Mouse (Mus musculus) intestine, embryonic 16.5 days (tissue): Measurements from ENCODE around the gene Ncaph2. TPM values are rescaled to one million over a fixed set of nuclear protein-coding genes. Genes with fewer than 3 reads are reported as not detected.

Source experiments
- ATAC-seq: fragments of 200-750 bp; cut with Nextera tagmentation; 2 replicates; pipeline ENCODE4 v1.8.0; 2017; ENCODE audit warnings: moderate TSS enrichment, moderate library complexity
- H3K27ac ChIP-seq: fragments of 300-500 bp; sonication (generic); 2 replicates; pipeline ENCODE4 v1.5.1; 2014; ENCODE audit warnings: mild to moderate bottlenecking, low read length
- H3K27me3 ChIP-seq: fragments of 300-500 bp; sonication (generic); replicated peaks from 2 replicates; pipeline ENCODE4 v1.6.1; 2014; ENCODE audit warnings: low read length, control low read depth, mixed read lengths; ENCODE audit not compliant: control insufficient read depth, insufficient read depth
- H3K36me3 ChIP-seq: fragments of 300-500 bp; sonication (generic); 2 replicates; pipeline ENCODE4 v1.6.1; 2014; ENCODE audit warnings: low read length, control low read depth; ENCODE audit not compliant: control insufficient read depth, insufficient read depth
- H3K4me1 ChIP-seq: fragments of 300-500 bp; sonication (generic); 2 replicates; pipeline ENCODE4 v1.6.1; 2014; ENCODE audit warnings: low read length, control low read depth, mixed read lengths; ENCODE audit not compliant: control insufficient read depth, insufficient read depth
- H3K4me2 ChIP-seq: fragments of 300-500 bp; sonication (generic); 2 replicates; pipeline ENCODE4 v1.6.1; 2014; ENCODE audit warnings: low read depth, low read length, control low read depth
- H3K4me3 ChIP-seq: fragments of 300-500 bp; sonication (generic); 2 replicates; pipeline ENCODE4 v1.5.1; 2014; ENCODE audit warnings: mild to moderate bottlenecking, low read length
- H3K9ac ChIP-seq: fragments of 300-500 bp; sonication (generic); 2 replicates; pipeline ENCODE4 v1.6.1; 2014; ENCODE audit warnings: low read depth, low read length
- H3K9me3 ChIP-seq: fragments of 300-500 bp; sonication (generic); 2 replicates; pipeline ENCODE4 v1.6.1; 2016; ENCODE audit warnings: low read length, control low read depth; ENCODE audit not compliant: control insufficient read depth
- WGBS: fragments of 180-500 bp; shearing (Covaris S2); extraction: QIAGEN DNeasy Blood & Tissue Kit; methylation state at CpG from one replicate; pipeline ENCODE4 v1.1.7; 2014; 5-methylcytosine and 5-hydroxymethylcytosine counted together
- polyA plus RNA-seq: library from polyadenylated mRNA; unstranded; fragments of >200 nt; fragmentation: Nextera tagmentation; extraction: Ambion mirVana; gene quantifications from 2 replicates; pipeline ENCODE4 v1.2.1, GENCODE M21; 2015

Ncaph2 gene
- polyA plus RNA-seq, 1 experiment from 2014 or later, result 128 TPM

GRCm38 (mm10) chr15:89390081-89390480 is 34.6 kb downstream of the Ncaph2 start:
- WGBS, result 91% methylated on average over 10 of the region's 10 CpGs
- no peak overlapping the region for H3K4me3 ChIP-seq
- no peaks in the 10 kb centered on the region for H3K9me3 ChIP-seq
- no peak overlapping the region for H3K9ac ChIP-seq
- no peak overlapping the region for H3K4me2 ChIP-seq
- peaks cover 3% of the 10 kb centered on the region; the same call in 1 of the 2 replicates for H3K27me3 ChIP-seq
- H3K27ac ChIP-seq, result no peak overlapping the region
- no peaks in the 10 kb centered on the region for H3K4me1 ChIP-seq
- H3K36me3 ChIP-seq, result no peaks in the 10 kb centered on the region
- ATAC-seq, result no peak

DNA sequence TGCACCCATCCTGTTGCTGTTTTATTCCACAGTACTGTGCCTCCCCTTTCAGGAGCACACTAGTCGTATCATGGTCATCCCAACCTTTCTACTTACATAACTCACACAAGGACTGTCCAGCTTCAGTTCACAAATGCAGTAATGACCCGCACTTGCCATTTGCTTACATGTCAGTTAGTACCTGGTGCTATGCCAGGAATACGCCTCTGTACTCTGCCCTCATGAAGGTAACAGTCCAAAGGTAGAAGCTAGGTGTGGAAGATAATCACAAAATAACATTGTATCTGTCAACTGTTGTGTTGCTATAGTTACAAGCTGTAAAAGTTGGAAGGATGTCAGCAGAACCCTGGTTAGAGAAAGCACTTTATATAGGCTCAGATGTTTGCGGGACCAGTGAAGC is 41.4 kb downstream of the Ncaph2 start:
- Histone ChIP-seq H3K4me2 (no peak overlapping the region), H3K4me1 (peaks cover 6% of the 10 kb centered on the region; the same call in 1 of the 2 replicates), H3K9me3 (no peaks in the 10 kb centered on the region), H3K27ac (no peak overlapping the region; the same call in 1 of the 2 replicates), H3K9ac (no peak overlapping the region), H3K36me3 (no peaks in the 10 kb centered on the region), H3K4me3 (no peak overlapping the region), H3K27me3 (no peaks in the 10 kb centered on the region)
- peak; percentile 94 for ATAC-seq
- WGBS, result 68% methylated on average over 4 of the region's 4 CpGs

DNA sequence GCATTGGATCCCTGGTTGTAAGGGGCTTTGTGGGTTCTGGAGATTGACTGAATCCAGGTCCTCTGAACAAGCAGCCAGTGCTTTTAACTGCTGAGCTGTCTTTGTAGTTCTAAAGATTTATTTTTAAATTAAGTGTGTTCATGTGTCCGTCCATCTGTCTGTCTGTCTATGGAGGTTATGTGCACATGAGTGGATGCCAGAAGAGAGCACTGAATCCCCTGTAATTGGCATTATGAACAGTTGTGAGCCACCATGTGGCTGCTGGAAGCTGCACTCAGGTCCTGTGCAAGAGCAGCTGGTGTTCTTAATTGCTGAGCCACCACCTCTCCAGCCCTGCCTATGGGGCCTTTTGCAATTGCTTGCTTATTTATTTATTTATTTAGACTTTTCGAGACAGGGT is 42.6 kb downstream of the Ncaph2 start:
- ATAC-seq, result no peak

DNA sequence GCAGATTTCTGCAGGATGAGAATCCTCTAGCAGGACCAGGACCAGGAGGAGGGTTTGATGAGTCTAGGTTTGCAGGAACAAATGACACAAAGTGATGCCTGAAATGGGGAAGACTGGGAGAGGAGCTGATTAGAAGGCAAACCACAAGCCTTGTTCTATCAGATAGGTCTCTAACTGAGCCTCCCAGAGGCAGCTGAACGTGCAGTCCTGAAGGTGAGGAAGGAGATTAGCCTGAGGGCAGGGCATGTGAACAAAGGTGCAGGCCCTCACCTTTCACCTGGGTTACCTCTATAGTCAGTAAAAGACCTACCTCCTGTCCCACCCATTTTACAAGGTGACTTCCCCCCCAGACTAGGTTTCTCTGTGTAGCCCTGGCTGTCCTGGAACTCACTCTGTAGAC is 44.2 kb downstream of the Ncaph2 start:
- H3K4me2 ChIP-seq, result no peak overlapping the region
- 27% methylated on average over 1 of the region's 1 CpGs for WGBS
- H3K4me1 ChIP-seq, result peaks cover 6% of the 10 kb centered on the region; the same call in 1 of the 2 replicates
- no peaks in the 10 kb centered on the region for H3K27me3 ChIP-seq
- no peak overlapping the region for H3K4me3 ChIP-seq
- no peaks in the 10 kb centered on the region for H3K9me3 ChIP-seq
- no peaks in the 10 kb centered on the region for H3K36me3 ChIP-seq
- ATAC-seq, result peak; percentile 59; the same call in 1 of the 2 replicates
- H3K27ac ChIP-seq, result no peak overlapping the region
- no peak overlapping the region for H3K9ac ChIP-seq

More for the DNA sequence above, 42.6 kb downstream of the Ncaph2 start:
- Histone ChIP-seq H3K36me3 (no peaks in the 10 kb centered on the region), H3K9ac (no peak overlapping the region), H3K4me1 (peaks cover 6% of the 10 kb centered on the region; the same call in 1 of the 2 replicates), H3K27me3 (no peaks in the 10 kb centered on the region), H3K4me2 (no peak overlapping the region), H3K27ac (no peak overlapping the region), H3K4me3 (no peak overlapping the region), H3K9me3 (no peaks in the 10 kb centered on the region)
- 82% methylated on average over 2 of the region's 2 CpGs for WGBS

DNA sequence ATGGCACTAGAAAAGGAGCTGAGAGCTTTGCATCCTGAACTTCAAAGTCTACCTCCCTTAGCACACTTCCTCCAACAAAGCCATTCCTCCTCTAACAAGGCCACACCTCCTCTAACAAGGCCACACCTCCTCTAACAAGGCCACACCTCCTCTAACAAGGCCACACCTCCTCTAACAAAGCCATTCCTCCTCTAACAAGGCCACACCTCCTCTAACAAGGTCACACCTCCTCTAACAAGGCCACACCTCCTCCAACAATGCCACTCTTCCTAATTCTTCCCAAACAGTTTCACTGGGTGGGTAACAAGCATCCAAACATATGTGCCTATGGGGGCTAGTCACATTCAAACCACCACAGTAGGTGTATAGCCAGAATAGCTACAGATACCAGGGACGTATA is 47.0 kb downstream of the Ncaph2 start:
- H3K9me3 ChIP-seq, result no peaks in the 10 kb centered on the region
- no peak overlapping the region for H3K27ac ChIP-seq
- WGBS, result 81% methylated on average over 1 of the region's 1 CpGs
- no peak overlapping the region for H3K4me3 ChIP-seq
- no peak for ATAC-seq
- H3K27me3 ChIP-seq, result no peaks in the 10 kb centered on the region
- H3K9ac ChIP-seq, result no peak overlapping the region
- H3K4me2 ChIP-seq, result no peak overlapping the region
- peaks cover 2% of the 10 kb centered on the region; the same call in 1 of the 2 replicates for H3K4me1 ChIP-seq
- H3K36me3 ChIP-seq, result no peaks in the 10 kb centered on the region

DNA sequence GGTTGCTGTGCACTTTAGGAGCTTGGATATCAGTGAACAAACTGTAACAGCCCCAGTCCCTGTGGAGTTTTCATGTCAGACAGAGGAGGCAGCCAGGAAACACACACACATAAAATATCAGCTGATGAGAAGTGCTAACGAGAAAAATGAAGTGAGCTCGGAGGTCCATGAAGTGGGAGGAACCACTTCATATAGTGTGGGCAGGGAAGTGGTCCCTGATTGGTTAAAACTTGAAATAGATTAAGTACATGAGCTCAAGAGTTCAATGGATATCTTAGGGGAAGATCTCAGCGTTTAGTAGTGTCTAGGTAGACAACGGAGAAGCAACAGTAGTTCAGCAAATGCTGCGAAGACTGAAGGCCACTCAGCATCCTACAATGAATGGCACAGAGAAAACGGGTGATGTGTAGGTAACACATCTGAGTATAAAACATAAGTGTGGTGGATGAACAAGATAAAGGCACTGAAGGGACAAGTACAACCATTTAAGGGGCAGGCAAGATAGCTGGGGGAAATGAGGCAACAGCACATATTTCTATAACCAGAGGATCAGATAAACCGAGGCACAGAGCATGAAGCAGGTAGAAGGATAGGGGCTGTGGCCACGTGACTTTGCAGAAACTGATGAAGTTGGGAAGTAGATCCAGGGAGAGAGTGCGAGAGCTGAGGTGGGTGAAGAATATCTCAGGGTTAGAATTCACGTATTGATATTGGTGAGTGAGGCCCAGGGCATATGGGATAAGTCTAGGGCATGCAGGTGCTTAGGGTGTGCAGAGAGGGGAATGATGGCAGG is 49.5 kb downstream of the Ncaph2 start:
- no peak overlapping the region for H3K4me3 ChIP-seq
- WGBS, result 81% methylated on average over 10 of the region's 10 CpGs

GRCm38 (mm10) chr15:89406691-89407090 is 51.2 kb downstream of the Ncaph2 start:
- Histone ChIP-seq H3K4me3 (no peak overlapping the region), H3K4me1 (no peaks in the 10 kb centered on the region), H3K9ac (no peak overlapping the region), H3K27me3 (no peaks in the 10 kb centered on the region), H3K36me3 (no peaks in the 10 kb centered on the region), H3K9me3 (no peaks in the 10 kb centered on the region), H3K27ac (no peak overlapping the region), H3K4me2 (no peak overlapping the region)
- ATAC-seq, result no peak

More for the DNA sequence above, 49.5 kb downstream of the Ncaph2 start:
- H3K4me2 ChIP-seq, result no peak overlapping the region
- H3K27ac ChIP-seq, result no peak overlapping the region
- no peaks in the 10 kb centered on the region for H3K36me3 ChIP-seq
- no peak for ATAC-seq
- H3K9me3 ChIP-seq, result no peaks in the 10 kb centered on the region
- H3K27me3 ChIP-seq, result no peaks in the 10 kb centered on the region
- H3K4me1 ChIP-seq, result no peaks in the 10 kb centered on the region
- no peak overlapping the region for H3K9ac ChIP-seq

DNA sequence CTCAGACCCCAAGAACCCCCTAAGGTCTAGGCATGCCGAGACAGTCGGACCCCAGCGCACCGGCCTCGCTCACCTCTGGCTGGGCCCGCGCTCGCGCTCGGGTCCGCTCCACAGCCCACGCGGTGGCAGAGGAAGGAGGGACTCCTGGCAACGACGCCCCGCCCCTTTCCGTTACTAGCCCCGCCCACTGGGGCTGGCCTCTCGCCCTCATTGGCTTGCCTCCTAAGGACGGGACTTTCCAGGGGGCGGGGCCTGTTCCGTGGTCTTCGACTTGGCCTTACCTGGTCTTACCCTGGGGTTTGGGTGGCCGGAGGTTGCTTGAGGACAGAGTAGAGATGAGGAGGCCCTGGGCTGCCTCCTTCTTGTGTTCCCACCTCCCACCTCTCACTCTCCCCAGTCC is 54.6 kb downstream of the Ncaph2 start, which contains the start of gene Syce3:
TSS of gene Syce3 (minus strand) at position 386 of the 400 bp plus-strand sequence.
- Histone ChIP-seq H3K9ac (no peak within 1 kb of the TSS), H3K9me3 (no peaks in the 10 kb centered on the region), H3K4me1 (no peaks in the 10 kb centered on the region), H3K27ac (no peak within 1 kb of the TSS), H3K27me3 (no peaks in the 10 kb centered on the region), H3K4me3 (no peak within 1 kb of the TSS), H3K36me3 (no peaks in the 10 kb centered on the region), H3K4me2 (no peak within 1 kb of the TSS)
- no peak for ATAC-seq
- WGBS, result 77% methylated on average over 24 of the region's 24 CpGs

- no peaks in the 10 kb centered on the region for H3K4me1 ChIP-seq
- H3K27me3 ChIP-seq, result no peaks in the 10 kb centered on the region
- H3K4me3 ChIP-seq, result no peak overlapping the region
- 0 out of 2 replicates have a peak, but pooled peaks cover 3% of the 10 kb centered on the region for H3K36me3 ChIP-seq
- 84% methylated on average over 8 of the region's 8 CpGs for WGBS
- no peak for ATAC-seq
- H3K9me3 ChIP-seq, result no peaks in the 10 kb centered on the region
- H3K27ac ChIP-seq, result no peak overlapping the region
- no peak overlapping the region for H3K9ac ChIP-seq
- H3K4me2 ChIP-seq, result no peak overlapping the region
These were observed 59.8 kb downstream of the Ncaph2 start for GRCm38 (mm10) chr15:89415282-89415681.
